Mouse (Mus musculus) cerebellum, adult 18-20 months (tissue): ENCODE measurements around the gene Lamtor3.
A peak's percentile ranks its signal among the peaks of the same experiment; 100 is the strongest.
"Not testable (repeated sequence)": the region's sequence is repeated elsewhere in the genome, so short reads cannot be mapped to it uniquely, and the experiment has no call there.

Source experiments
- DNase-seq, 2 experiments: peaks; one replicate each; pipeline ENCODE4 v3.0.0; 2021

Gene Lamtor3

GRCm38 (mm10) chr3:137918172-137918931, at the start of gene Lamtor3:
Gene Lamtor3, plus strand, starts transcription at chr3:137918506.
- DNase-seq: peak; percentile 84 to 85

- DNase-seq: no peak
Measured at GRCm38 (mm10) chr3:137869395-137869794, 48.9 kb upstream of the Lamtor3 start.

DNA sequence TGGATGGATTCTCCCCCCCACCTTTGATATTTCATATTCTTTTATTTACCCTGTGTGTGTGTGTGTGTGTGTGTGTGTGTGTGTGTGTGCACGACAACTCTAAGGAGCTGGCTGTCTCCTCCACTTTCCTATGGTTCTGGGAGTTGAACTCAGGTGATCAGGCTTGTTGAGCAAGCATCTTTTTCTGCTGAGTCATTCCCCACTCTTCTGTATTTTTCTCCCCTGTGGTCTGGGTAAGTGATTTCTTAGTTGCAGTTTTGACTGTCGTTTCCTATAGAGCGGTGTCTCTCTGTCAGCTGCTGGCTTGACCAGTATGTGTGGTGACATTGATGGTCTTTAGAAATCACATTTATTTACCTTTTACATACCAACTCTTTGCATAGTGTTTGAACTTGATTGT, 39.0 kb upstream of the Lamtor3 start:
- no peak for DNase-seq

DNA sequence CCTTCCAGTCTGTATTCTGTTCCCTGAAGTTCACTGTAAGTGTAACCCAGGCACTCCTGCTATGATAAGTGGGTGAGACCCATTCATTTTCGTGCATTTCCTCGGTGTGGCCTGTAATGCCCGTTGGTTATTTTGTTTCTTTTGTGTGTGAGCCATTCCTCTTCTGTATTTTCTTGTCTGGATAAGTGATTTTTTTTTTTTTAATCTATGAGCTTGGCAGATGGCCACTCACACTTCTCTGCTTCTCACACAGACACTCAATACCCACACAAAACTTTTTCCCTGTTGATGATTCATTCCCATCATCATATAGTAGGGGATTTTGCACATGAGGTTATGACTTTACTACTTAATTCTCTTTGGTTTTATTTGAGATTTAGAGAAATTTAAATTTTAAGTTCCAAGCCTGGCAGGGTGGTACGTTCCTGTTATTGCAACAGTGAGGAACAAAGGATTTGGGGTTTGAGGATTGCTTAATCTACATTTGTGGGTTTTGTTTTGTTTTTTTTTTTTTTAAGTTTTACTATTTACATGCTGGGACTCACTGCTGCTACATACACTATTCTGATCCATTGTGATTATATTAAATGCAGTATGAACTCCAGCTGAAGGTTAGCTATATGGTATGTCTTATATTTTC, 38.1 kb upstream of the Lamtor3 start:
- DNase-seq: no peak

DNA sequence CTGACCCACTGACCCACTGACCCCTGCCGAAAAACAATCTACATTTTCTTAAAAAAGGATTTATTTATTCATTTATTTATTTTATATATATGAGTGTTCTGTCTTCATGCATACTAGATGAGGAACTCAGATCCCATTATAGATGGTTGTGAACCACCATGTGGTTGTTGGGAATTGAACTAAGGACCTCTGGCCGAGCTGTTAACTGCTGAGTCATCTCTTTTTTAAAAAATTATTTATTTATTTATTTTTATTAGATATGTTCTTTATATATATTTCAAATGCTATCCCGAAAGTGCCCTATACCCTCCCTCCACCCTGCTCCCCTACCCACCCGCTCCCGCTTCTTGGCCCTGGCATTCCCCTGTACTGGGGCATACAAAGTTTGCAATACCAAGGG, 37.2 kb upstream of the Lamtor3 start:
- no peak for DNase-seq

DNA sequence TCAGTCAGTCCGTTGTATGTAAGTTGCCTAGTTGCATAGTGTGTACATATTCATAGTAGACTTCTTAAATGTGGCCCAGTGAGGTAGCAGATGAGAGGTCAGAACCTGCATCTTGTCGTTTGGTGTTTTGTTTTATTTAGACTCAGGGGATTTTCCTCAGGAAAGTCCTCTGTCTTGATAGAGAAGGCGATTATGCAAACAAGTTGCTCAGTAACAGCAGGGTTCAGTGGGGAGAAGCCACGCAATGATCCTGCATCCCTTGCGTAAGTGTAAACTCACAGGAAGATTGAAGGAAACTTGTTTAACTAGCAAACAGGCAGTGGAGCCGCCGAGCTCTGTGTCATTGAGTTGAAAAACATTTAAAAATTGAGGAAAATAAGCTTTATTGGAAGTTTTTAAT, 30.3 kb upstream of the Lamtor3 start:
- DNase-seq: no peak

DNA sequence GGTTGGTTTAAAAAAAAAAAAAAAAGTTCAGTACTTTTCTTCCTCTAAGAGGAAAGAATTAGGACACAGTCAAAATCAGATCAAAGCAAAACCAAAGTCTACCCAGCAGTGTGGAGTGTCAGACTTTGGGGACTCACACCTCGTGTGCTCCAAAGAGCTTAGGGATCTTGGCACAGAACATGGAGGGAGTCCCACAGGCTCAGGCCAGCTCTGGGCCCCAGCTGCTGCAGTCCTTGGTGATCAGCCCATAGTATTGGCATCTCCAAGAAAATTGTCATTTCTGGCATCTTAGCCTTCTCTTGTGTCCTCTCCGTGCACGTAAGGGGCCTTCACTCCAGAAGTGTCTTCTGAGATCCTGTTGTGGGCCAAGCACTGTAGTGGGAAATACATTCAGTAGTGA, 27.2 kb upstream of the Lamtor3 start:
- no peak for DNase-seq

GRCm38 (mm10) chr3:137892118-137892517, 26.2 kb upstream of the Lamtor3 start:
- no peak for DNase-seq

- DNase-seq: no peak
Measured at GRCm38 (mm10) chr3:137893789-137894188, 24.5 kb upstream of the Lamtor3 start.

- no peak for DNase-seq
Measured at GRCm38 (mm10) chr3:137895196-137895595, 23.1 kb upstream of the Lamtor3 start.

GRCm38 (mm10) chr3:137896386-137896785, 21.9 kb upstream of the Lamtor3 start:
- DNase-seq: no peak

DNA sequence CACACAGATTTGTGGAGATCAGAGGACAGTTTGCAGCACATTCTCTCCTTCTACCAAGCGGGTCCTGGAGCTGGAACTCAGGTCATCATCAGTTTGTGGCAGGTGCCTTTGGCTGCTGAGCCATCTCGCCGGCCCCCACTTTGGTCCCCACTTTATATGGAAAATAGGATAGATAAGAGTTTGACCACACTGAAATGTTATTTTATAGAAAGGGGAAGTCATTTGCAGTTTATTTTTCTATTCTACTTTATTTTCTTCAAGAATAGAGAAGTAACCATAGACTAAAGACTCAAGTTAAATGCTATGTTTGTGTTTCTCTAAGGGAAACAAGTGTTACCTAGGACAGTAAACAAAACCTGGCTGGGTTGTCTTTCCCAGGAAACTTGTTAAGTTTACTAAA, 21.4 kb upstream of the Lamtor3 start:
- no peak for DNase-seq

- no peak for DNase-seq
Measured at GRCm38 (mm10) chr3:137897685-137898084, 20.6 kb upstream of the Lamtor3 start.

- no peak for DNase-seq
Measured at GRCm38 (mm10) chr3:137900149-137900548, 18.2 kb upstream of the Lamtor3 start.

- no peak for DNase-seq
Measured at GRCm38 (mm10) chr3:137913093-137913492, 5.2 kb upstream of the Lamtor3 start.

DNA sequence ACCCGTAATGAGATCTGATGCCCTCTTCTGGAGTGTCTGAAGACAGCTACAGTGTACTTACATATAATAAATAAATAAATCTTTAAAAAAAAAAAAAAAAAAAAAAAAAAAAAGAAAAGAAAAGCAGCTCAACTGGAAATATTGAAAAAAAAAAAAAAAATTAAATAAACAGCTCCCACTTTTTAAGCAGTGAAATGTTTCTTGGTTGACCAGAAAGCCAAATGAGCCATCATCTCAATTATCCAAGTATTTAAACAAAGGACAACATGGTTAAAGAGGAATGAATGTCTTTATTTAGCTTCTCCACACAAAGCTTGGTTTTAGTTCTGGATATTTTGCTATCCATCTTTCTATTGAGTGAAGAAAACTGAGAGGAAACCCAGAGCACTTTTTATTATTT, 3.7 kb upstream of the Lamtor3 start:
- DNase-seq: not testable (repeated sequence)

DNA sequence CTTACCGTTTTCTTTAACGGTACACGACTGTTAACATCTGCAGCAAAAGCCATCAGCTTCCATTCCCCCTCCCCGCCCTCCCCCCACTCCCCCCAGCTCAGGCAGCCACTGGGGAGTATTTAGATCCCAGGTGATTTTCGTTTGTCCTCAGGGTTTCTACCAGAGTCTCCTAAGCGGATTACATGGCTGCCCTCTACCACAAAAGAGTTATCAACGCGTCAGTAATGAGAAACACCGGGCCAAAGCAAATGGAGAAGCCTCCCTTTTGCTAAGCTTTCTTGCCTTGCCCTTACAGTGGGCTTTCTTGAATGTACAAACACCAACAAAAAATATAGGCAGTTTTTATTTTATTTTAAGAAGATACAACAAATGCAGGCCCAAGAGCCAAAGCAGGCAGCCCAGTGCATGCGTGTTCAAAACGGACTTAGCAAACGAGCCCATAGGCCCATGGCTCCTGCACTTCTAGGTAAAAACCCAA, 573 bp upstream of the Lamtor3 start:
- no peak for DNase-seq

GRCm38 (mm10) chr3:137918932-137919311, 616 bp downstream of the Lamtor3 start:
- DNase-seq: peak in 1 of 2 experiments; percentile 20

DNA sequence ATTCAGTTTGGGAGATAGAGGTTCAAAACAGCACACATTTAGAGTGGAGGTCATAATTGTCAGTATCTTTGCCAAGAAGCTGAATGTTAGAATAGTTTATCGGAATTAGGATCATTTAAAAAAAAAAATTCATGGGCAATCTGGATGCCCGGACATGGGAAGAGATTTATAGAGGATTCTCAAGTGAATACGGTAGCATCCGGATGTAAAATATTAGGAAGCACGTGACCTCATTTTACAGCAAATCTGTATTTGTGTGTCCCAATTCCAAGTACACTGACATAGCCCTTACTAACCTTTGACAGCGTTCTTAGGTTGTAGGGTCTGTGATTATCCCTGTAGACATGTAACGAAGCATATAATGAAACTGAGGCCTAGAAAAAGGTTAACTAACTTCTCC, 1.1 kb downstream of the Lamtor3 start:
- DNase-seq: no peak

DNA sequence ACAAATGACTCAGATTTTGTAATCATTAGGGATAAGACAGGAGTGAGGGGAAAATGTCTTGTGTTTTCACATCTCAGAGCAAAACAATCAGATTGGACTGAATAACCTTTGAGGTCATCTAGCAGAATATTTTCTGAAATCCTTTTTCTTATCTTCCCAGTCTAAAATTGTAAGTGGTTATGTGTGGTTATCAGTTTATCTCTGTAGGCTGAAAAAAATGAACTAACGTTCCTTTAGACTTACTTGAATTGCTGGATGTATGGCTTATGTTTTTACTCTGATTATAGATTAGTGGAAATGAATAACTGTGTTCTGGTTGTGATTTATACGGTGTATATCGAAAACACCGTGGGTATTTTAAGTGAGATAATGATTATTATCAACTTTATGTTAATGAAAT, 2.3 kb downstream of the Lamtor3 start:
- DNase-seq: no peak

GRCm38 (mm10) chr3:137927010-137927409, 8.7 kb downstream of the Lamtor3 start:
- no peak for DNase-seq

GRCm38 (mm10) chr3:137929940-137930339, 11.6 kb downstream of the Lamtor3 start:
- DNase-seq: no peak

GRCm38 (mm10) chr3:137932748-137933147, 14.4 kb downstream of the Lamtor3 start:
- DNase-seq: no peak

GRCm38 (mm10) chr3:137933986-137934385, 15.7 kb downstream of the Lamtor3 start:
- DNase-seq: no peak
